Mouse (Mus musculus): ENCODE data around the gene Wdr45. TPM values are rescaled to one million over a fixed set of nuclear protein-coding genes. Genes with fewer than 3 reads are reported as not detected.

Wdr45 gene
- polyA plus RNA-seq, 1 experiment: 41.7 TPM

DNA sequence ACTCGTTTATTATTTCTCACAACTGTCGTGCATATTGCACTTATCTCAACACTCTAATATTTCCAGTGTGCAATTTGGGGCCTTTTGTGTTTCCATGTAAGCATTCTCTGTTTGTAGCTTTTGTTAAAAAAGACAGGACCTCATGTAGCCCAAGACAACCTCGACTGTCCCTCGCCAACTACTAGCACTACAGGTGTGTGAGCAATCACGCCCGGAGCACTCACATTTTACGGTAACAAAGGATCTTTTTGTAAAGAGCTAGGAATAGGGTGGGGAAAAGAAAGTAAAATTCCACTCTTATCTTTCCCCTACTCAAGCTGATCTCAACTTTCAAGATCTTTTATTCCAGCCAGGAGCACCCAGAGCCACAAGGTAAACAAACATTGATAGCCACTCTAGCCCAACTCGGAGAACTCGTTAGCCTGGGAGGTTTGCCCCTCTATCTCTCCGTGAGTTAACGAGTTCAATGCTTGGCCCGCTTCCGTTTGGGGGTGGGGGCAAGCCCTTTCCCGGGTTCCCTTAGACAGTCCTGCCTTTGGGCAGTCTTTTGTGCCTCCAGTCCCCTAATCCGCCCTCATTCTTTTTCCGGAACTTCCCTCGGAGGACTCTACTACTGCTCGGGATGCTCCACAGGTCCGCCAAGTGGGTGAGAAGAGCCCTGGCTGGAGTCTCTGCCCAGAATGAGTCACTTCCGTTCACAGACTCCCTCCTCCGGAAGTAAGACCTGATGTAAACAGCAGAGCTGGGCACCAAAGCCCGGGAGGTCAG, 7.6 kb downstream of the Wdr45 start, which contains the start of gene Gm45208:
Gene Gm45208 (plus strand): TSS at position 732 of the 768 bp plus-strand sequence.
- Histone ChIP-seq H3K36me3 (ENCODE audit: control insufficient read depth, insufficient read depth, low read length) (peaks cover 5% of the 10 kb centered on the region), H3K4me3 (ENCODE audit: extremely low read depth, insufficient read depth, insufficient read length) (peak within 1 kb of the TSS; percentile 89), H3K27ac (ENCODE audit: insufficient read depth, low read length) (peak within 1 kb of the TSS; percentile 89), H3K4me1 (ENCODE audit: control insufficient read depth, insufficient read depth, insufficient read length) (no peaks in the 10 kb centered on the region), H3K27me3 (ENCODE audit: control insufficient read depth, insufficient read depth, low read length) (no peaks in the 10 kb centered on the region)
- peak; percentile 66 to 72 for DNase-seq (ENCODE audit: low read depth in 1 of 2, low spot score in 2 of 2)
- TF ChIP-seq CTCF (IDR thresholded peaks at IDR 0.05; ENCODE audit: extremely low read depth, insufficient read depth, insufficient read length, insufficient replicate concordance): no peak
- TF ChIP-seq POLR2A (IDR thresholded peaks at IDR 0.05; ENCODE audit: low read depth, low read length): no peak; the same call in 1 of the 2 replicates
- WGBS: 21% methylated on average over 22 of the region's 22 CpGs

GRCm38 (mm10) chrX:7722282-7722611, 8.1 kb downstream of the Wdr45 start:
- peak overlapping the region; percentile 89 for H3K4me3 ChIP-seq (ENCODE audit: extremely low read depth, insufficient read depth, insufficient read length)
- no peaks in the 10 kb centered on the region for H3K27me3 ChIP-seq (ENCODE audit: control insufficient read depth, insufficient read depth, low read length)
- peak overlapping the region; percentile 62 for H3K27ac ChIP-seq (ENCODE audit: insufficient read depth, low read length)
- H3K36me3 ChIP-seq (ENCODE audit: control insufficient read depth, insufficient read depth, low read length): peaks cover 6% of the 10 kb centered on the region
- no peak for DNase-seq (ENCODE audit: low read depth in 1 of 2, low spot score in 2 of 2)
- H3K4me1 ChIP-seq (ENCODE audit: control insufficient read depth, insufficient read depth, insufficient read length): no peaks in the 10 kb centered on the region
- 23% methylated on average over 11 of the region's 11 CpGs for WGBS
- TF ChIP-seq POLR2A (IDR thresholded peaks at IDR 0.05; ENCODE audit: low read depth, low read length): no peak
- TF ChIP-seq CTCF (IDR thresholded peaks at IDR 0.05; ENCODE audit: extremely low read depth, insufficient read depth, insufficient read length, insufficient replicate concordance): no peak

DNA sequence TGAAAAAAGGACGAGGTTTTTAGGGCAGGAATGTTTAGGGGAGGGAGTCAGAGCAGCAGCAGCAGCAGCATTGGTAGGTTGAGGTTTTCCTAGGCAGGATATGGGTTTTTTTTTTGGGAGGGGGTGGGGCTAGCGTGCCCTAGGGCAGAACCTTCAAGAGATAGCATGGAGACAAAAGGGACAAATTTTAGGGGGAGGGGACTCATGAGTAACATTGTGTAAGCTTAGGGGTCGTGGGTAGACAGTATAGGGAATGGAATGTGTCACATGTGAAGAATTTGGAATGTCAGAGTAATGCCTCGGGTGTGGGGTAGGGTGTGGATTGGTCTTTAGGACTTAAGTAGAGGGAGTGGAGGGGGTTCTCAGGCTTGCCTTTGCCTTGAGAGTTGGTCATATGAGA, 8.6 kb downstream of the Wdr45 start:
- TF ChIP-seq CTCF (IDR thresholded peaks at IDR 0.05; ENCODE audit: extremely low read depth, insufficient read depth, insufficient read length, insufficient replicate concordance) (no peak), POLR2A (IDR thresholded peaks at IDR 0.05; ENCODE audit: low read depth, low read length) (no peak)
- no peak for DNase-seq (ENCODE audit: low read depth in 1 of 2, low spot score in 2 of 2)
- H3K4me1 ChIP-seq (ENCODE audit: control insufficient read depth, insufficient read depth, insufficient read length): no peaks in the 10 kb centered on the region
- no peak overlapping the region for H3K27ac ChIP-seq (ENCODE audit: insufficient read depth, low read length)
- 23% methylated on average over 4 of the region's 4 CpGs for WGBS
- H3K4me3 ChIP-seq (ENCODE audit: extremely low read depth, insufficient read depth, insufficient read length): peak overlapping the region; percentile 89
- no peaks in the 10 kb centered on the region for H3K27me3 ChIP-seq (ENCODE audit: control insufficient read depth, insufficient read depth, low read length)
- peaks cover 6% of the 10 kb centered on the region for H3K36me3 ChIP-seq (ENCODE audit: control insufficient read depth, insufficient read depth, low read length)

- no peaks in the 10 kb centered on the region for H3K4me1 ChIP-seq (ENCODE audit: control insufficient read depth, insufficient read depth, insufficient read length)
- H3K36me3 ChIP-seq (ENCODE audit: control insufficient read depth, insufficient read depth, low read length): peaks cover 6% of the 10 kb centered on the region
- no peak overlapping the region for H3K4me3 ChIP-seq (ENCODE audit: extremely low read depth, insufficient read depth, insufficient read length)
- DNase-seq (ENCODE audit: low read depth in 1 of 2, low spot score in 2 of 2): no peak
- H3K27ac ChIP-seq (ENCODE audit: insufficient read depth, low read length): no peak overlapping the region
- TF ChIP-seq POLR2A (IDR thresholded peaks at IDR 0.05; ENCODE audit: low read depth, low read length): no peak
- TF ChIP-seq CTCF (IDR thresholded peaks at IDR 0.05; ENCODE audit: extremely low read depth, insufficient read depth, insufficient read length, insufficient replicate concordance): no peak
- WGBS: 85% methylated on average over 7 of the region's 7 CpGs
- no peaks in the 10 kb centered on the region for H3K27me3 ChIP-seq (ENCODE audit: control insufficient read depth, insufficient read depth, low read length)
These were observed 10.0 kb downstream of the Wdr45 start for GRCm38 (mm10) chrX:7724135-7724534.

- H3K27me3 ChIP-seq (ENCODE audit: control insufficient read depth, insufficient read depth, low read length): no peaks in the 10 kb centered on the region
- no peak for TF ChIP-seq POLR2A (IDR thresholded peaks at IDR 0.05; ENCODE audit: low read depth, low read length)
- no peak for TF ChIP-seq CTCF (IDR thresholded peaks at IDR 0.05; ENCODE audit: extremely low read depth, insufficient read depth, insufficient read length, insufficient replicate concordance)
- 89% methylated on average over 12 of the region's 12 CpGs for WGBS
- H3K4me3 ChIP-seq (ENCODE audit: extremely low read depth, insufficient read depth, insufficient read length): no peak overlapping the region
- no peak for DNase-seq (ENCODE audit: low read depth in 1 of 2, low spot score in 2 of 2)
- H3K36me3 ChIP-seq (ENCODE audit: control insufficient read depth, insufficient read depth, low read length): peaks cover 6% of the 10 kb centered on the region
- no peak overlapping the region for H3K27ac ChIP-seq (ENCODE audit: insufficient read depth, low read length)
- no peaks in the 10 kb centered on the region for H3K4me1 ChIP-seq (ENCODE audit: control insufficient read depth, insufficient read depth, insufficient read length)
These were observed 11.7 kb downstream of the Wdr45 start for GRCm38 (mm10) chrX:7725841-7726240.

DNA sequence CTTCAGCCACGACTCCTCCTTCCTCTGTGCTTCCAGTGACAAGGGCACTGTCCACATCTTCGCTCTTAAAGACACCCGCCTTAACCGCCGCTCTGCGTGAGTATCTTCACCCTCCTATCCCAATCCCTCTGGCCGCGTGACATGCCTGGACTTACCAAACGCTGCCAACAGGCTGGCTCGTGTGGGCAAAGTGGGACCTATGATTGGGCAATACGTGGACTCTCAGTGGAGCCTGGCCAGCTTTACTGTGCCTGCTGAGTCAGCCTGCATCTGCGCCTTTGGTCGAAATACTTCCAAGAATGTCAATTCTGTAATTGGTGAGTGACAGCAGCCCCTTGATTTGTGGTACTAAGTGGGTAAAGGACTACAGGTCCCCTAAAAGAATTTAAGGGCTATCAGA, 13.0 kb downstream of the Wdr45 start:
- DNase-seq (ENCODE audit: low read depth in 1 of 2, low spot score in 2 of 2): no peak

More for the DNA sequence above, 13.0 kb downstream of the Wdr45 start:
- no peak overlapping the region for H3K4me3 ChIP-seq (ENCODE audit: extremely low read depth, insufficient read depth, insufficient read length)
- 88% methylated on average over 13 of the region's 13 CpGs for WGBS
- H3K27ac ChIP-seq (ENCODE audit: insufficient read depth, low read length): no peak overlapping the region
- TF ChIP-seq CTCF (IDR thresholded peaks at IDR 0.05; ENCODE audit: extremely low read depth, insufficient read depth, insufficient read length, insufficient replicate concordance) (no peak), POLR2A (IDR thresholded peaks at IDR 0.05; ENCODE audit: low read depth, low read length) (no peak)
- no peaks in the 10 kb centered on the region for H3K27me3 ChIP-seq (ENCODE audit: control insufficient read depth, insufficient read depth, low read length)
- H3K36me3 ChIP-seq (ENCODE audit: control insufficient read depth, insufficient read depth, low read length): peaks cover 6% of the 10 kb centered on the region
- H3K4me1 ChIP-seq (ENCODE audit: control insufficient read depth, insufficient read depth, insufficient read length): no peaks in the 10 kb centered on the region
